ENCODE assay signal across 8 mouse cellular contexts in the genomic region with DNA sequence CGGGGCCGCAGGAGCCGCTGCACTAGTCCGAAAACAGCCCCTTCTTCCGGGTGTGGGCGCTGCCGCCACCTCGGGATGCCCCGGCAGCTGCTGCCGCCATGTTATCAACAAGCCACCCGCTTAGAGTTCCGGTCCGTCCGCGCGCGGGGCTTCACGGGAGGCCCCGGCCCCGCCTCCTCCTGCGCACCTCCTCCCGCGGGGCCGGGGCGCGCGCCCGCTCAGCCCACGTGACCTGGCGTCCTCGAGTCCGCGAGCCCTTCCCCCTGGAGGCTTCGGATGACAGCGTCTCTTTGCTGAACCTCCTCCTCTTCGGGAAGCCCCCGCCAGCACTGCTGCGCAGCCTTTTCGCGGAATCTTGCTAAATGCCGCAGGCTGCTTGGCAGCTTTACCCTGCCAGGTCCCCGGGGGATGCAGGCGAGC. TPM values are rescaled to one million over a fixed set of nuclear protein-coding genes. Genes with fewer than 3 reads are reported as not detected.
DNase-seq lines count a peak whose midpoint lies in the region; ATAC-seq and TF ChIP-seq lines count a peak whose summit lies in the region.

Gene Akap10 (minus strand): TSS at position 155 of the 420 bp plus-strand sequence.

- no peaks in the 10 kb centered on the region for H3K36me3 ChIP-seq in hindbrain, postnatal 0 days (ENCODE audit: insufficient read depth, low read length)

- H3K4me2 ChIP-seq in hindbrain, postnatal 0 days (ENCODE audit: low read depth, low read length), result peak within 1 kb of the TSS; percentile 66

- peak within 1 kb of the TSS; percentile 99 for H3K4me3 ChIP-seq in gastrocnemius, adult 2 months
- H3K4me3 ChIP-seq in hindbrain, postnatal 0 days (ENCODE audit: low read length), result peak within 1 kb of the TSS; percentile 85
- H3K4me3 ChIP-seq in left cerebral cortex, adult 2 months, result peak within 1 kb of the TSS; percentile 96

- H3K27ac ChIP-seq in gastrocnemius, adult 2 months, result peak within 1 kb of the TSS; percentile 92
- peak within 1 kb of the TSS; percentile 90 for H3K27ac ChIP-seq in hindbrain, postnatal 0 days
- peak within 1 kb of the TSS; percentile 99 for H3K27ac ChIP-seq in left cerebral cortex, adult 2 months

- no peaks in the 10 kb centered on the region for H3K9me3 ChIP-seq in hindbrain, postnatal 0 days (ENCODE audit: low read length)

- peak; percentile 97 for DNase-seq in ZHBTc4 (ENCODE audit: low read depth, low spot score)
- DNase-seq in gastrocnemius, adult 2 months, result peak; percentile 97
- DNase-seq in hindbrain, postnatal 0 days (ENCODE audit: low spot score), result peak; percentile 98
- DNase-seq in left cerebral cortex, adult 2 months (ENCODE audit: extremely low spot score in 1 of 2, low spot score in 2 of 2), result peak; percentile 95 to 96
- DNase-seq in right cerebral cortex, adult 2 months (ENCODE audit: low spot score in 2 of 2), result peak; percentile 93 to 94
- DNase-seq in urinary bladder, postnatal 14 days (ENCODE audit: low spot score), result peak; percentile 94

- WGBS in hindbrain, postnatal 0 days, result under 1% methylated on average over 43 of the region's 43 CpGs

- peak within 1 kb of the TSS; percentile 85 for H3K9ac ChIP-seq in hindbrain, postnatal 0 days (replicated peaks; ENCODE audit: low read length)

- peak; percentile 88 for ATAC-seq in common myeloid progenitor, adult 5-6 weeks (replicated peaks; ENCODE audit: low read depth, poor library complexity, severe bottlenecking)
- peak; percentile 94 for ATAC-seq in hindbrain, postnatal 0 days
- ATAC-seq in megakaryocyte, adult 5-6 weeks (ENCODE audit: poor library complexity, severe bottlenecking), result peak; percentile 92

- no peaks in the 10 kb centered on the region for H3K27me3 ChIP-seq in hindbrain, postnatal 0 days (ENCODE audit: insufficient read depth, low read length)

- peaks cover 5% of the 10 kb centered on the region; the same call in 1 of the 2 replicates for H3K4me1 ChIP-seq in hindbrain, postnatal 0 days (ENCODE audit: insufficient read depth, low read length)

- intact Hi-C loops in gastrocnemius, adult 2 months (cut with DNase I), result loop anchor here (5.0 kb wide), 1 partner anchor 352 kb away; the partner anchor contains the start of genes Ttc19 and Zswim7
- intact Hi-C loops in left cerebral cortex, adult 2 months (cut with DNase I), result loop anchor here (5.0 kb wide), 1 partner anchor 352 kb away; the partner anchor contains the start of genes Ttc19 and Zswim7

- TF ChIP-seq CTCF in gastrocnemius, adult 2 months (IDR thresholded peaks at IDR 0.05), result peak; percentile 5; the same call in 1 of the 2 replicates
- peak; percentile 31; the same call in 1 of the 2 replicates for TF ChIP-seq CTCF in hindbrain, postnatal 0 days (IDR thresholded peaks at IDR 0.05; ENCODE audit: low read depth)
- TF ChIP-seq CTCF in left cerebral cortex, adult 2 months (IDR thresholded peaks at IDR 0.05), result no peak; the same call in 1 of the 2 replicates

RNA-seq across cellular contexts. Expression of gene Akap10, which starts in this region (rescaled TPM):
- total RNA-seq in common myeloid progenitor, adult 5-6 weeks (2017), result 32.5 and 39.7 TPM in 2 replicates
- 10 to 100 TPM in 1 of 2 experiments, 1 to 10 TPM in 1; 9.9 to 11.3 TPM for total RNA-seq in gastrocnemius, adult 2 months (2021)
- total RNA-seq in hindbrain, postnatal 0 days (2014; rRNA removed), result 13.4 and 24.0 TPM in 2 replicates
- polyA plus RNA-seq in hindbrain, postnatal 0 days (2015; fragmentation: Nextera tagmentation; extraction: Ambion mirVana), result 6.4 and 6.6 TPM in 2 replicates
- total RNA-seq in left cerebral cortex, adult 2 months (2021), result 10 to 100 TPM; 36.8 to 37.0 TPM
- total RNA-seq in megakaryocyte, adult 5-6 weeks (2015), result 37.5 and 42.9 TPM in 2 replicates
- 45.5 and 47.9 TPM in 2 replicates for total RNA-seq in megakaryocyte, adult 5-6 weeks (2017)

Comparison
In these comparisons a context has a peak if more than half of its experiments do, and no peak if none do; other contexts are left out.
1. Peak in every context shown above with its lines: DNase-seq, ATAC-seq, H3K4me3 ChIP-seq and H3K27ac ChIP-seq.